Mouse (Mus musculus) testis, adult 2 months (tissue): ENCODE measurements around the gene Iqcj. TPM values are rescaled to one million over a fixed set of nuclear protein-coding genes. Genes with fewer than 3 reads are reported as not detected.

Experiments used
- H3K27ac ChIP-seq: fragments of 200-500 bp; 2 replicates; pipeline ENCODE4 v1.5.1; 2012; ENCODE audit warnings: low read depth, low read length; ENCODE audit not compliant: control insufficient read depth, insufficient read depth
- H3K27me3 ChIP-seq: fragments of 200-500 bp; 2 replicates; pipeline ENCODE4 v1.6.1; 2012; ENCODE audit warnings: mild to moderate bottlenecking, low read length, moderate library complexity; ENCODE audit not compliant: control insufficient read depth, insufficient read depth
- H3K36me3 ChIP-seq: fragments of 200-500 bp; 2 replicates; pipeline ENCODE4 v1.6.1; 2012; ENCODE audit warnings: mild to moderate bottlenecking, low read length; ENCODE audit not compliant: control insufficient read depth, insufficient read depth
- H3K4me1 ChIP-seq: fragments of 200-500 bp; 2 replicates; pipeline ENCODE4 v1.6.1; 2012; ENCODE audit warnings: low read length; ENCODE audit not compliant: control insufficient read depth, insufficient read depth
- H3K4me3 ChIP-seq: fragments of 200-500 bp; 2 replicates; pipeline ENCODE4 v1.5.1; 2012; ENCODE audit warnings: low read depth, mild to moderate bottlenecking, low read length, moderate library complexity, mixed read lengths; ENCODE audit not compliant: control insufficient read depth
- CTCF ChIP-seq: fragments of 200-500 bp; IDR thresholded peaks from 2 replicates; pipeline ENCODE4 v1.5.1; 2012; ENCODE audit warnings: low read depth, mild to moderate bottlenecking, inconsistent platforms, low read length, moderate library complexity; ENCODE audit not compliant: control insufficient read depth, insufficient read depth, insufficient replicate concordance
- POLR2A ChIP-seq: fragments of 200-500 bp; IDR thresholded peaks from 2 replicates; pipeline ENCODE4 v1.6.1; 2012; ENCODE audit warnings: low read depth, mild to moderate bottlenecking, inconsistent platforms, low read length, moderate library complexity; ENCODE audit not compliant: control insufficient read depth
- polyA plus RNA-seq: library from polyadenylated mRNA; depleted of rRNA; stranded (reverse); fragments of >200 nt; gene quantifications from 2 replicates; pipeline ENCODE4 v1.2.3, GENCODE M21; 2012

Iqcj gene
- polyA plus RNA-seq, 1 experiment = 0.26 TPM

GRCm38 (mm10) chr3:68002415-68002814 is 110.4 kb downstream of the Iqcj start:
- no peaks in the 10 kb centered on the region for H3K27me3 ChIP-seq
- no peak overlapping the region for H3K4me3 ChIP-seq
- H3K4me1 ChIP-seq = no peaks in the 10 kb centered on the region
- no peak overlapping the region for H3K27ac ChIP-seq
- TF ChIP-seq CTCF (no peak), POLR2A (no peak)
- no peaks in the 10 kb centered on the region for H3K36me3 ChIP-seq

- no peak overlapping the region for H3K27ac ChIP-seq
Observed at GRCm38 (mm10) chr3:68012342-68012741, 120.3 kb downstream of the Iqcj start.

GRCm38 (mm10) chr3:68015786-68016185 is 123.8 kb downstream of the Iqcj start:
- H3K27ac ChIP-seq = no peak overlapping the region
- H3K4me3 ChIP-seq = no peak overlapping the region
- no peaks in the 10 kb centered on the region for H3K36me3 ChIP-seq
- H3K27me3 ChIP-seq = no peaks in the 10 kb centered on the region
- H3K4me1 ChIP-seq = no peaks in the 10 kb centered on the region
- no peak for TF ChIP-seq CTCF
- no peak for TF ChIP-seq POLR2A

More at GRCm38 (mm10) chr3:68012342-68012741, 120.3 kb downstream of the Iqcj start:
- no peak for TF ChIP-seq CTCF
- TF ChIP-seq POLR2A = no peak
- Histone ChIP-seq H3K4me1 (no peaks in the 10 kb centered on the region), H3K4me3 (no peak overlapping the region), H3K27me3 (no peaks in the 10 kb centered on the region), H3K36me3 (no peaks in the 10 kb centered on the region)

- Histone ChIP-seq H3K27ac (no peak overlapping the region), H3K4me3 (no peak overlapping the region), H3K27me3 (no peaks in the 10 kb centered on the region), H3K36me3 (no peaks in the 10 kb centered on the region), H3K4me1 (no peaks in the 10 kb centered on the region)
- TF ChIP-seq POLR2A = no peak
- TF ChIP-seq CTCF = no peak
Observed at GRCm38 (mm10) chr3:68019401-68019800, 127.4 kb downstream of the Iqcj start.

- Histone ChIP-seq H3K4me1 (no peaks in the 10 kb centered on the region), H3K27me3 (no peaks in the 10 kb centered on the region), H3K4me3 (no peak overlapping the region), H3K27ac (no peak overlapping the region), H3K36me3 (no peaks in the 10 kb centered on the region)
- TF ChIP-seq POLR2A = no peak
- TF ChIP-seq CTCF = no peak
Observed at GRCm38 (mm10) chr3:68036097-68036496, 144.1 kb downstream of the Iqcj start.

- TF ChIP-seq CTCF (no peak), POLR2A (no peak)
- no peaks in the 10 kb centered on the region; the same call in 1 of the 2 replicates for H3K4me1 ChIP-seq
- H3K36me3 ChIP-seq = no peaks in the 10 kb centered on the region
- no peak overlapping the region for H3K27ac ChIP-seq
- H3K27me3 ChIP-seq = no peaks in the 10 kb centered on the region
- no peak overlapping the region for H3K4me3 ChIP-seq
Observed at GRCm38 (mm10) chr3:68042951-68043350, 150.9 kb downstream of the Iqcj start.

GRCm38 (mm10) chr3:68045475-68046416 is 153.7 kb downstream of the Iqcj start:
- Histone ChIP-seq H3K36me3 (no peaks in the 10 kb centered on the region), H3K27ac (no peak overlapping the region), H3K27me3 (no peaks in the 10 kb centered on the region), H3K4me1 (no peaks in the 10 kb centered on the region; the same call in 1 of the 2 replicates), H3K4me3 (peak overlapping the region; percentile 46; the same call in 1 of the 2 replicates)
- TF ChIP-seq POLR2A = no peak
- no peak for TF ChIP-seq CTCF

- H3K27ac ChIP-seq = no peak overlapping the region
- H3K4me1 ChIP-seq = peaks cover 2% of the 10 kb centered on the region
- no peak for TF ChIP-seq CTCF
- no peak for TF ChIP-seq POLR2A
- no peaks in the 10 kb centered on the region for H3K36me3 ChIP-seq
- H3K4me3 ChIP-seq = no peak overlapping the region
- no peaks in the 10 kb centered on the region for H3K27me3 ChIP-seq
Observed at GRCm38 (mm10) chr3:68053538-68053937, 161.5 kb downstream of the Iqcj start.
